Mouse (Mus musculus): ENCODE measurements around the gene Itih5.

Itih5 gene

GRCm38 (mm10) chr2:10265881-10266280 is 112.5 kb downstream of the Itih5 start:
- DNase-seq: no peak

- no peak for DNase-seq
These were observed 119.3 kb downstream of the Itih5 start for GRCm38 (mm10) chr2:10272604-10273115.

- DNase-seq: no peak
These were observed 120.2 kb downstream of the Itih5 start for GRCm38 (mm10) chr2:10273541-10274050.

DNA sequence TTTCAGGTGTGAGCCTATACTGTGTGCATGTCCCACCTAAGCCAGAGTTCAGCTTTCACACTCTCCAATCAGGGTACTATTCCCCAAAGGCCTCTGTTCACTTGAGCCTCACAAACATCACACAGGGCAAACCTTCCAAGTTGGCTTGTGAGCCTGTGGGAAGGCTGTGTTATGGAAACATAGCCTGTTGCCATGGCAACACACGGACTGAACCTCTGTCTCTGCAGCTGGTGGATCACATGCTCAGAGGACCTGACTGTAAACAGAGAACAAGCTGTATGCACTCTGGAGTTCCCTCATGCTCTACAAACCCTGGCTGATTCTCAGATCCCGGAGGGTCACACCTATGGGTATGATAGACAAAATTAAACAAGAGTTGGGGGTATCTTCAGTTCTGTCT is 122.8 kb downstream of the Itih5 start:
- DNase-seq: peak; percentile 47

DNA sequence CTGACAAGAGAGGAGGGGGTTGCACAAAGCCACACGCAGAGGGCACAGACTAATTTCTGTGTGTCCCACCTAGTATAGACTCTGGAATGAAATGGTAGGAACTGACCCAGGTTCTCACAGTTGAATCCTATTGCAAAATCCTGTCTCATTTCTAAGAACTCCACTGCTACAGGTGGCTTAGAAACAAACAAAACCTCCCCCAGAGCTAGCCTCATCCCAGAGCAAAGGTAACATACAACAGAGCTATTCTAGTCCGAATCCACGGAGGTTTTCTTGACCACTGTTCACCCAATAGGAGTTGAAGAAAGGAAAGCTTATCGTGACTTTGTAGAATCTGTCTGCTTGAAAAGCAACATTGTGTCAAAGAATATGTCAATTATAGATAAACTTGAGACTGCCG is 130.3 kb downstream of the Itih5 start:
- DNase-seq: no peak

DNA sequence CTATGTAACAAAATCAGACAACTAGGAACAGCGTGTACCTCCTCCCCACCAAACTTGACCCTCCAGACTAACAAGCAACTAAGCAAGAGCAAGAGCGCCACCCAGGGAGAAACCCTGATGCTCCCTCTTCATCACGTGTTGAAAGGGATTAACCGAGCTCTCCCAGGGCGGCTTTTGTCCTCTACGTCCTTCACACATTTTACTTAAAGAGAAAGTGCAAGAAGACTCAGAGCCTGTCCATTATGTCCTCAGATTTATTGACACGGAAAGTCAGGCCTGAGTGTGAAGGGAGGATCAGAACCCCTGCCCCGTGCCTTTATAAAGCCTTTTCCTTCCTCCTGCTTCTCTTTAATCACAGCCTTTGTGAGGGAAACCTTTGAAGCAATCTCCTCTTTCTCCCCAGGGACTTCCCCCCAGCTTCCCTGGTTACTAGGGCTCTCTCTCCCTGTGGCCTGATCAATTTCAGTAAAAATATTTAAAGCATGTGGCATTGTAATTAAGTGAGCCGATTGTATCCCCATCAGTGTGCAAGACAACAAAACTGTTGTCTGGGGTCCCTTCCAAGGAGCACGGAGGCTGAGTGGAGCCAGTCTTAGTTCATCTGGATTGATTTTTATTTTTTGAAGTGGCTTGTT is 131.4 kb downstream of the Itih5 start:
- no peak for DNase-seq

GRCm38 (mm10) chr2:10285975-10286374 is 132.6 kb downstream of the Itih5 start:
- DNase-seq: no peak

GRCm38 (mm10) chr2:10288142-10288831 is 134.9 kb downstream of the Itih5 start:
- DNase-seq: peak; percentile 63

DNA sequence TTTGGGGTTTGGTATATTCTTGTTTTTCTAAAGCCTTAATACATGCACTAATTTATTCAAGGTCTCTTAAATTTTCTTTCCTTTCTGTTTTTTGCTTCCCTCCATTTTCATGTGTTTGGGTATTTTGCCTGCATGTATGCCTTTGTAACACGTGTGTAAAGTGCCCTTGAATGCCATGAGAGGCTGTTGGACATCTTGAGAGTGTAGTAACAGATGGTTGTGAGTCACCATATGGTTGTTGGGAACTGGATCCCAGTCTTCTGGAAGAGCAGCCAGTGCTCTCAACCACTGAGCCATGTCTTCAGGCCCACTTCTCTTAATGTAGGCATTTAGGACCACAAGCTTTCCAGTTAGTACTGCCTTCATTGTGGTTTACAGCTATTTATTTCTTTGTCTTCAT is 135.5 kb downstream of the Itih5 start:
- no peak for DNase-seq

- no peak for DNase-seq
These were observed 136.7 kb downstream of the Itih5 start for GRCm38 (mm10) chr2:10290115-10290514.

GRCm38 (mm10) chr2:10293556-10294206 is 140.3 kb downstream of the Itih5 start:
- no peak for DNase-seq

DNA sequence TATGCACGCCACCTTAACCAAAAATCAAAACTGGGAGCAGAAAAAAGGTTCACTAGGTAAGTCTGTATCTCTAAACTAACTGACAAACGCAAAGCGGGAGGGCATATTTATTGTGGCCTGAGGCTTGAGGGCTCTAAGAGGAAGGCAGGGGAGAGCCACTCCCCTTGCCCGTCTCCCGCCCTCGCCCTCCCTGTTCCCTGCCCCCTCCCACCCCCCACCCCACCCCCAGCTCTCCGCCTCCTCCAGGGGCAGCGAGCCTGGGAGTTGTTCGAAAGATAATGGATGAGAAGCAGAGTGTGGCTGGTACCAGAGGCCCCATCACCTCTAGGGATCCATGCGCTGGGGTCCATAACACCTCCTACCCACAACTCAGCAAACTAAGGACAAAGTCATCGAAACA is 142.5 kb downstream of the Itih5 start:
- DNase-seq: no peak

- peak; percentile 20 for DNase-seq
These were observed 146.9 kb downstream of the Itih5 start for GRCm38 (mm10) chr2:10300244-10300643.

- no peak for DNase-seq
These were observed 147.4 kb downstream of the Itih5 start for GRCm38 (mm10) chr2:10300771-10301170.

DNA sequence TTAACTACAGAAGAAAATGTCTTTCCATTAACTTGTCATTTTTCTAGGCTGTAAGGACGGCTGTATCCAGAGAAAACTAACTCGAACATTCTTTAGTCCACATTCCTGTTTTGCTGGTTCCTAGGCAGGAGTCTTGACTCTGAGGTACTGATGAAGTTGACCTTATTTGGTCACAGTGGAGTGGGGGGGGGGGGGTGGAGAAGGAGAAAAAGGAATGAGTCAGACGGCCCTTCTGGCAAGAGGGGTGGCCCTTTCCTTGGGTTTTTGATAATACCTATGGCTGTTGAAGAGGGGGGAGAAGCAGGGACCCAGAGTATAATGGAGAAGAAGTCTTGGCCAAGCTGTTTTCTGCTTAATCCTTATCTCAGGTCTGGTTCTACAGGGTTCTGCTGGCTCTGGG is 148.0 kb downstream of the Itih5 start:
- no peak for DNase-seq

GRCm38 (mm10) chr2:10301997-10302396 is 148.6 kb downstream of the Itih5 start:
- no peak for DNase-seq

- DNase-seq: no peak
These were observed 151.5 kb downstream of the Itih5 start for GRCm38 (mm10) chr2:10304911-10305310.

Measured in right cerebral cortex, postnatal 4 days (tissue).